In the genomic region with DNA sequence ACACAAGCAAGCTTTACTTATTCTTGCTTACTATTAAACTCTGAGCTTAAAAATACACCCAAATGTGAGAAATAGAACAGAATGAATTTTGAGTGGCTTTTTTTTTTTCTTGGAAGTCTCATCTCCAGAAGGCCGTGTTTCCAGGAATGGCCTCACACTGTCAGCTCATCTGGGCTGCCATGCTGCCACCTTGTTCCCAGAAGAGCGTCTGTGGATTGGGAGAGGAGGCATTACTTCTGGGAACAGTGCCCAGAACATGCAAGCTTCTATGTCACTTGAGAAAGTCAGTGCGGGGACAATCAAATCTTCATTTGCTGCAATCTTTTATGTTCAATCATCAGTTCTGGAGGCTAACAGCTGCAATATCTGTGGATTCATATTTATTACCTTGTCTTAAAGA, we compare ENCODE assay signal across 17 mouse cellular contexts.
A peak's percentile ranks its signal among the peaks of the same experiment; 100 is the strongest.
DNase-seq lines count a peak whose midpoint lies in the region; ATAC-seq and TF ChIP-seq lines count a peak whose summit lies in the region.
"Had no signal": no experiment of that assay in that cellular context is flagged by ENCODE, and none has a peak within 500 bp of the region (broad histone marks: within the 10 kb centered on the region; RNA-seq: fewer than 3 reads in every experiment).

No protein-coding gene starts in this region.

- no peak overlapping the region for H3K4me2 ChIP-seq in lung, embryonic 14.5 days
- H3K4me2 ChIP-seq: kidney, embryonic 15.5 days; liver, embryonic 11.5 days; midbrain, embryonic 15.5 days; neural tube, embryonic 13.5 days had no signal

- no peaks in the 10 kb centered on the region for H3K9me3 ChIP-seq in lung, embryonic 14.5 days (ENCODE audit: low read depth, low read length)
- H3K9me3 ChIP-seq: kidney, embryonic 15.5 days; midbrain, embryonic 15.5 days; neural tube, embryonic 13.5 days had no signal

- WGBS in lung, embryonic 14.5 days, result 33% methylated on average over 3 of the region's 3 CpGs

- no peak overlapping the region for H3K4me3 ChIP-seq in lung, embryonic 14.5 days (ENCODE audit: low read depth, low read length)
- H3K4me3 ChIP-seq: erythroblast, embryonic 14.5 days; kidney, embryonic 15.5 days; midbrain, embryonic 15.5 days; neural tube, embryonic 13.5 days had no signal

- no peaks in the 10 kb centered on the region for H3K4me1 ChIP-seq in lung, embryonic 14.5 days (ENCODE audit: insufficient read depth)
- H3K4me1 ChIP-seq: kidney, embryonic 15.5 days; midbrain, embryonic 15.5 days; neural tube, embryonic 13.5 days had no signal

- H3K36me3 ChIP-seq in lung, embryonic 14.5 days (ENCODE audit: insufficient read depth), result no peaks in the 10 kb centered on the region
- H3K36me3 ChIP-seq: kidney, embryonic 15.5 days; midbrain, embryonic 15.5 days; neural tube, embryonic 13.5 days had no signal

- H3K9ac ChIP-seq in lung, embryonic 14.5 days, result no peak overlapping the region
- H3K9ac ChIP-seq: kidney, embryonic 15.5 days; midbrain, embryonic 15.5 days; neural tube, embryonic 13.5 days had no signal

- intact Hi-C loops in left cerebral cortex, postnatal 10 days (cut with DNase I), result no loop called here

- peak; percentile 66 to 67 for DNase-seq in cerebellum, postnatal 10 days
- peak; percentile 6 for DNase-seq in lung, embryonic 14.5 days
- DNase-seq in lung, postnatal 4 days, result no peak
- DNase-seq in left cerebral cortex, postnatal 10 days (ENCODE audit: extremely low spot score in 1 of 2, low spot score in 2 of 2), result peak; percentile 32 to 35
- no peak for DNase-seq in gastrocnemius, adult 18-20 months (ENCODE audit: low spot score)
- no peak for DNase-seq in thymus, postnatal 10 days (ENCODE audit: low spot score in 2 of 2)
- DNase-seq: adrenal gland, adult 2 months; heart, postnatal 14 days; lung, postnatal 14 days; thymus, postnatal 36 days had no signal

- no peak overlapping the region for H3K27ac ChIP-seq in lung, embryonic 14.5 days (ENCODE audit: low read depth)
- H3K27ac ChIP-seq: kidney, embryonic 15.5 days; midbrain, embryonic 15.5 days; neural tube, embryonic 13.5 days had no signal

- ATAC-seq in cerebellum, adult (ENCODE audit: insufficient number of reproducible peaks, low FRiP score, low TSS enrichment), result no peak
- ATAC-seq in lung, embryonic 14.5 days (ENCODE audit: insufficient read depth), result no peak
- no peak for ATAC-seq in megakaryocyte-erythroid progenitor cell, adult 5-6 weeks (replicated peaks; ENCODE audit: low FRiP score, low TSS enrichment, poor library complexity, severe bottlenecking)
- ATAC-seq: midbrain, embryonic 15.5 days had no signal

- no peaks in the 10 kb centered on the region for H3K27me3 ChIP-seq in lung, embryonic 14.5 days (ENCODE audit: insufficient read depth, low read length)
- H3K27me3 ChIP-seq: kidney, embryonic 15.5 days; midbrain, embryonic 15.5 days; neural tube, embryonic 13.5 days had no signal

- no peak for TF ChIP-seq CTCF in lung, embryonic 14.5 days (IDR thresholded peaks at IDR 0.05; ENCODE audit: low read depth)

Comparison
In these comparisons a context has a peak if more than half of its experiments do, and no peak if none do; other contexts are left out.
1. DNase-seq: peak in cerebellum, postnatal 10 days (2 of 2), lung, embryonic 14.5 days (single experiment) and left cerebral cortex, postnatal 10 days (2 of 2); none in lung, postnatal 4 days (0 of 2), gastrocnemius, adult 18-20 months (single experiment) and thymus, postnatal 10 days (0 of 2).